Mouse (Mus musculus) heart, embryonic 14.5 days (tissue): ENCODE data around the gene Hist2h2aa1. TPM values are rescaled to one million over a fixed set of nuclear protein-coding genes. Genes with fewer than 3 reads are reported as not detected.

Experiments used
- ATAC-seq: fragments of 200-750 bp; cut with Nextera tagmentation; 2 replicates; pipeline ENCODE4 v1.8.0; 2017; ENCODE audit warnings: low read depth, moderate TSS enrichment; ENCODE audit not compliant: insufficient number of reproducible peaks, insufficient read depth, low FRiP score
- H3K27ac ChIP-seq, 2 experiments: fragments of 200-500 bp in 1 of 2; fragments of 300-500 bp in 1 of 2; sonication (generic) in 1 of 2; replicated peaks in 1 of 2; 2 replicates each; pipeline ENCODE4 v1.5.1; 2012 to 2014; ENCODE audit warnings: low read depth in 2 of 2, low read length in 2 of 2, control low read depth in 1 of 2, mild to moderate bottlenecking in 1 of 2, mixed read lengths in 1 of 2; ENCODE audit not compliant: control insufficient read depth in 1 of 2, insufficient read depth in 1 of 2
- H3K27me3 ChIP-seq: fragments of 300-500 bp; sonication (generic); 2 replicates; pipeline ENCODE4 v1.6.1; 2014; ENCODE audit warnings: mild to moderate bottlenecking, low read length, control low read depth; ENCODE audit not compliant: control insufficient read depth, insufficient read depth
- H3K36me3 ChIP-seq: fragments of 300-500 bp; sonication (generic); 2 replicates; pipeline ENCODE4 v1.6.1; 2014; ENCODE audit warnings: mild to moderate bottlenecking, control low read depth, low read length, mixed read lengths; ENCODE audit not compliant: control insufficient read depth, insufficient read depth
- H3K4me1 ChIP-seq, 2 experiments: fragments of 200-500 bp in 1 of 2; fragments of 300-500 bp in 1 of 2; sonication (generic) in 1 of 2; 2 replicates each; pipeline ENCODE4 v1.6.1; 2012 to 2014; ENCODE audit warnings: low read length in 2 of 2, control low read depth in 1 of 2, mixed read lengths in 1 of 2; ENCODE audit not compliant: control insufficient read depth in 2 of 2, insufficient read depth in 2 of 2
- H3K4me2 ChIP-seq: fragments of 300-500 bp; sonication (generic); 2 replicates; pipeline ENCODE4 v1.6.1; 2014; ENCODE audit warnings: mild to moderate bottlenecking, low read length
- H3K4me3 ChIP-seq, 2 experiments: fragments of 200-500 bp in 1 of 2; fragments of 300-500 bp in 1 of 2; sonication (generic) in 1 of 2; 2 replicates each; pipeline ENCODE4 v1.5.1; 2012 to 2014; ENCODE audit warnings: low read length in 2 of 2, mild to moderate bottlenecking in 2 of 2, control low read depth in 1 of 2, low read depth in 1 of 2, moderate library complexity in 1 of 2; ENCODE audit not compliant: control insufficient read depth in 1 of 2, insufficient read depth in 1 of 2
- H3K9ac ChIP-seq: fragments of 300-500 bp; sonication (generic); 2 replicates; pipeline ENCODE4 v1.6.1; 2014; ENCODE audit warnings: mild to moderate bottlenecking, low read length
- H3K9me3 ChIP-seq: fragments of 300-500 bp; sonication (generic); 2 replicates; pipeline ENCODE4 v1.6.1; 2016; ENCODE audit warnings: low read length, control low read depth; ENCODE audit not compliant: control insufficient read depth
- WGBS: fragments of 180-500 bp; shearing (Covaris S2); extraction: QIAGEN DNeasy Blood & Tissue Kit; methylation state at CpG from one replicate; pipeline ENCODE4 v1.1.7; 2014; 5-methylcytosine and 5-hydroxymethylcytosine counted together
- microRNA-seq: library from miRNA; unstranded; fragments of <30 nt; microRNA quantifications from one replicate; pipeline ENCODE4, GENCODE M21; 2016
- polyA plus RNA-seq: library from polyadenylated mRNA; unstranded; fragments of >200 nt; fragmentation: Nextera tagmentation; extraction: Ambion mirVana; gene quantifications from 2 replicates; pipeline ENCODE4 v1.2.1, GENCODE M21; 2014

Gene Hist2h2aa1
- polyA plus RNA-seq, 1 experiment from 2014 or later: 26.3 TPM

GRCm38 (mm10) chr3:96293368-96293767 is 48.1 kb downstream of the Hist2h2aa1 start:
- H3K9ac ChIP-seq: no peak overlapping the region
- WGBS: 55% methylated on average over 5 of the region's 5 CpGs
- no peak for ATAC-seq

GRCm38 (mm10) chr3:96293787-96294186 is 48.5 kb downstream of the Hist2h2aa1 start, which contains the start of gene Fcgr1:
Fcgr1 (minus strand) TSS chr3:96293969.
- H3K4me2 ChIP-seq: no peak within 1 kb of the TSS
- no peaks in the 10 kb centered on the region for H3K4me1 ChIP-seq
- ATAC-seq: no peak
- no peaks in the 10 kb centered on the region for H3K27me3 ChIP-seq
- 67% methylated on average over 4 of the region's 4 CpGs for WGBS
- no peaks in the 10 kb centered on the region for H3K36me3 ChIP-seq
- H3K27ac ChIP-seq: no peak within 1 kb of the TSS
- no peak within 1 kb of the TSS for H3K9ac ChIP-seq
- no peak within 1 kb of the TSS for H3K4me3 ChIP-seq
- H3K9me3 ChIP-seq: no peaks in the 10 kb centered on the region

More at GRCm38 (mm10) chr3:96293368-96293767, 48.1 kb downstream of the Hist2h2aa1 start:
- Histone ChIP-seq H3K27me3 (no peaks in the 10 kb centered on the region), H3K36me3 (no peaks in the 10 kb centered on the region), H3K4me1 (no peaks in the 10 kb centered on the region), H3K4me3 (no peak overlapping the region), H3K27ac (no peak overlapping the region), H3K4me2 (no peak overlapping the region), H3K9me3 (no peaks in the 10 kb centered on the region)

Small RNA genes within 50 kb of the gene (microRNA-seq; reads per million reads assigned to microRNA genes)
- not detected for gene Gm44492
- not detected for gene Gm47311
- gene Gm47313: not detected

Other genes starting within 250 kb of the Hist2h2aa1 start
- 65.0 and 73.7 TPM in 2 replicates for gene Plekho1, start 249.5 kb upstream of the Hist2h2aa1 start, polyA plus RNA-seq
- gene Vps45, start 187.0 kb upstream of the Hist2h2aa1 start, polyA plus RNA-seq: 22.8 and 24.4 TPM in 2 replicates
- gene Otud7b, start 141.0 kb upstream of the Hist2h2aa1 start, polyA plus RNA-seq: 12.6 and 16.2 TPM in 2 replicates
- 7.7 and 7.9 TPM in 2 replicates for gene Mtmr11, start 83.5 kb upstream of the Hist2h2aa1 start, polyA plus RNA-seq
- 83.7 and 88.8 TPM in 2 replicates for gene Sf3b4, start 73.2 kb upstream of the Hist2h2aa1 start, polyA plus RNA-seq
- gene Sv2a, start 64.3 kb upstream of the Hist2h2aa1 start, polyA plus RNA-seq: 10.8 and 12.0 TPM in 2 replicates
- gene Bola1, start 25.8 kb upstream of the Hist2h2aa1 start, polyA plus RNA-seq: 50.2 and 56.1 TPM in 2 replicates
- gene Hist2h2ab, start 25.6 kb upstream of the Hist2h2aa1 start, polyA plus RNA-seq: 1.3 TPM in 1 of 2 replicates, not detected in the other
- 3.2 and 4.7 TPM in 2 replicates for gene Hist2h2ac, start 24.6 kb upstream of the Hist2h2aa1 start, polyA plus RNA-seq
- 6.8 and 7.6 TPM in 2 replicates for gene Hist2h2be, start 24.4 kb upstream of the Hist2h2aa1 start, polyA plus RNA-seq
- 3.2 and 6.4 TPM in 2 replicates for gene Hist2h3c2, start 6.4 kb upstream of the Hist2h2aa1 start, polyA plus RNA-seq
- 34.6 and 35.8 TPM in 2 replicates for gene Hist2h2aa2, start 5.2 kb upstream of the Hist2h2aa1 start, polyA plus RNA-seq
- 1.2 TPM in 1 of 2 replicates, not detected in the other for gene Hist2h3c1, start 1.2 kb downstream of the Hist2h2aa1 start, polyA plus RNA-seq
- gene Hist2h4, start 17.8 kb downstream of the Hist2h2aa1 start, polyA plus RNA-seq: 3.4 and 5.0 TPM in 2 replicates
- 26.9 and 32.0 TPM in 2 replicates for gene Hist2h3b, start 23.2 kb downstream of the Hist2h2aa1 start, polyA plus RNA-seq
- gene Hist2h2bb, start 24.3 kb downstream of the Hist2h2aa1 start, polyA plus RNA-seq: 4.0 and 7.9 TPM in 2 replicates
- gene Fcgr1, start 48.5 kb downstream of the Hist2h2aa1 start, polyA plus RNA-seq: 2.1 and 3.2 TPM in 2 replicates
- 0.66 and 1.0 TPM in 2 replicates for gene BC107364, start 206.8 kb downstream of the Hist2h2aa1 start, polyA plus RNA-seq